Mouse (Mus musculus) hindbrain, postnatal 0 days (tissue): ENCODE results near the gene Gpr132. TPM values are rescaled to one million over a fixed set of nuclear protein-coding genes. Genes with fewer than 3 reads are reported as not detected.
A peak's percentile ranks its signal among the peaks of the same experiment; 100 is the strongest.
"Not testable (repeated sequence)": the region's sequence is repeated elsewhere in the genome, so short reads cannot be mapped to it uniquely, and the experiment has no call there.

ENCODE experiments used
- ATAC-seq: fragments of 200-750 bp; cut with Nextera tagmentation; 2 replicates; pipeline ENCODE4 v1.8.0; 2017; ENCODE audit warnings: mild to moderate bottlenecking, moderate TSS enrichment, moderate library complexity
- DNase-seq: peaks from one replicate; pipeline ENCODE4 v3.0.0-alpha.2; 2015; ENCODE audit warnings: low spot score
- H3K27ac ChIP-seq: fragments of 300-500 bp; sonication (generic); 2 replicates; pipeline ENCODE4 v1.5.1; 2014; ENCODE audit warnings: mild to moderate bottlenecking
- H3K27me3 ChIP-seq: fragments of 300-500 bp; sonication (generic); 2 replicates; pipeline ENCODE4 v1.6.1; 2014; ENCODE audit warnings: low read length, mixed read lengths; ENCODE audit not compliant: insufficient read depth
- H3K36me3 ChIP-seq: fragments of 300-500 bp; sonication (generic); 2 replicates; pipeline ENCODE4 v1.6.1; 2014; ENCODE audit warnings: low read length, mixed read lengths; ENCODE audit not compliant: insufficient read depth
- H3K4me1 ChIP-seq: fragments of 300-500 bp; sonication (generic); 2 replicates; pipeline ENCODE4 v1.6.1; 2014; ENCODE audit warnings: antibody characterized with exemption, low read length, mixed read lengths; ENCODE audit not compliant: insufficient read depth
- H3K4me2 ChIP-seq: fragments of 300-500 bp; sonication (generic); 2 replicates; pipeline ENCODE4 v1.6.1; 2014; ENCODE audit warnings: low read depth, mild to moderate bottlenecking, low read length, moderate library complexity, mixed read lengths
- H3K4me3 ChIP-seq: fragments of 300-500 bp; sonication (generic); 2 replicates; pipeline ENCODE4 v1.5.1; 2014; ENCODE audit warnings: low read length
- H3K9ac ChIP-seq: fragments of 300-500 bp; sonication (generic); replicated peaks from 2 replicates; pipeline ENCODE4 v1.6.1; 2014; ENCODE audit warnings: mild to moderate bottlenecking, low read length, moderate library complexity, mixed read lengths
- H3K9me3 ChIP-seq: fragments of 300-500 bp; sonication (generic); 2 replicates; pipeline ENCODE4 v1.6.1; 2016; ENCODE audit warnings: low read length, mixed read lengths
- CTCF ChIP-seq: IDR thresholded peaks from 2 replicates; pipeline ENCODE4 v1.5.1; 2016; ENCODE audit warnings: antibody characterized with exemption, control low read depth, low read depth
- WGBS: fragments of 180-500 bp; shearing (Covaris S2); extraction: QIAGEN DNeasy Blood & Tissue Kit; methylation state at CpG from one replicate; pipeline ENCODE4 v1.1.7; 2014; 5-methylcytosine and 5-hydroxymethylcytosine counted together
- polyA plus RNA-seq: library from polyadenylated mRNA; unstranded; fragments of >200 nt; fragmentation: Nextera tagmentation; extraction: Ambion mirVana; gene quantifications from 2 replicates; pipeline ENCODE4 v1.2.1, GENCODE M21; 2015
- total RNA-seq: library from RNA; depleted of rRNA; stranded (reverse); fragments of >200 nt; gene quantifications from 2 replicates; pipeline ENCODE4 v1.2.3, GENCODE M21; 2014

Gpr132 gene
- total and polyA plus RNA-seq, 2 experiments from 2014 or later: 0.05 to 0.10 TPM

GRCm38 (mm10) chr12:112849235-112850022 lies 18.6 kb downstream of the Gpr132 start:
- H3K4me3 ChIP-seq: no peak overlapping the region
- H3K9me3 ChIP-seq: no peaks in the 10 kb centered on the region
- H3K36me3 ChIP-seq: no peaks in the 10 kb centered on the region
- DNase-seq: no peak
- no peak overlapping the region for H3K27ac ChIP-seq
- WGBS: 79% methylated on average over 11 of the region's 11 CpGs
- no peaks in the 10 kb centered on the region for H3K27me3 ChIP-seq
- no peak overlapping the region for H3K9ac ChIP-seq
- H3K4me2 ChIP-seq: no peak overlapping the region
- ATAC-seq: no peak
- peak; percentile 35; the same call in 1 of the 2 replicates for TF ChIP-seq CTCF
- H3K4me1 ChIP-seq: no peaks in the 10 kb centered on the region

- TF ChIP-seq CTCF: no peak
- H3K4me2 ChIP-seq: no peak overlapping the region
- no peak overlapping the region for H3K27ac ChIP-seq
- 94% methylated on average over 2 of the region's 2 CpGs for WGBS
- H3K4me1 ChIP-seq: no peaks in the 10 kb centered on the region
- no peaks in the 10 kb centered on the region for H3K27me3 ChIP-seq
- no peak for DNase-seq
- no peak overlapping the region for H3K9ac ChIP-seq
- no peak overlapping the region for H3K4me3 ChIP-seq
- no peaks in the 10 kb centered on the region for H3K36me3 ChIP-seq
- ATAC-seq: no peak
- H3K9me3 ChIP-seq: no peaks in the 10 kb centered on the region
Observed at GRCm38 (mm10) chr12:112847880-112848279, 20.1 kb downstream of the Gpr132 start.

GRCm38 (mm10) chr12:112843803-112844202 lies 24.2 kb downstream of the Gpr132 start:
- 0 out of 2 replicates have a peak, but pooled peaks have one; percentile 49 for ATAC-seq
- TF ChIP-seq CTCF: peak; percentile 95
- WGBS: 15% methylated on average over 3 of the region's 3 CpGs
- Histone ChIP-seq H3K27ac (no peak overlapping the region), H3K9ac (no peak overlapping the region), H3K9me3 (no peaks in the 10 kb centered on the region), H3K4me1 (no peaks in the 10 kb centered on the region), H3K27me3 (no peaks in the 10 kb centered on the region), H3K36me3 (no peaks in the 10 kb centered on the region), H3K4me2 (no peak overlapping the region), H3K4me3 (no peak overlapping the region)
- peak; percentile 80 for DNase-seq

- H3K9me3 ChIP-seq, H3K27me3 ChIP-seq, DNase-seq, ATAC-seq, H3K36me3 ChIP-seq, H3K4me1 ChIP-seq, H3K4me3 ChIP-seq, H3K9ac ChIP-seq, H3K27ac ChIP-seq, H3K4me2 ChIP-seq: not testable (repeated sequence)
- 79% methylated on average over 2 of the region's 2 CpGs for WGBS
Observed at GRCm38 (mm10) chr12:112842128-112842527, 25.9 kb downstream of the Gpr132 start.

- not testable (repeated sequence) for ATAC-seq, H3K36me3 ChIP-seq, H3K4me2 ChIP-seq, H3K27me3 ChIP-seq, DNase-seq, H3K4me3 ChIP-seq, H3K9me3 ChIP-seq, H3K9ac ChIP-seq, H3K27ac ChIP-seq, H3K4me1 ChIP-seq
- WGBS: 78% methylated on average over 4 of the region's 4 CpGs
Observed at GRCm38 (mm10) chr12:112841338-112841892, 26.6 kb downstream of the Gpr132 start.

GRCm38 (mm10) chr12:112840209-112841086 lies 27.6 kb downstream of the Gpr132 start:
- H3K4me1 ChIP-seq: no peaks in the 10 kb centered on the region
- H3K9ac ChIP-seq: no peak overlapping the region
- 78% methylated on average over 25 of the region's 25 CpGs for WGBS

More at GRCm38 (mm10) chr12:112840209-112841086, 27.6 kb downstream of the Gpr132 start:
- no peak overlapping the region for H3K4me3 ChIP-seq
- no peak overlapping the region for H3K27ac ChIP-seq
- no peak overlapping the region for H3K4me2 ChIP-seq
- ATAC-seq (no peak), DNase-seq (no peak)
- H3K36me3 ChIP-seq: no peaks in the 10 kb centered on the region
- no peak for TF ChIP-seq CTCF
- H3K9me3 ChIP-seq: no peaks in the 10 kb centered on the region
- no peaks in the 10 kb centered on the region for H3K27me3 ChIP-seq
